Mouse (Mus musculus) heart, adult 8-10 months (tissue): ENCODE measurements around the gene Slc9a2. TPM values are rescaled to one million over a fixed set of nuclear protein-coding genes. Genes with fewer than 3 reads are reported as not detected.
"Not testable (repeated sequence)": the region's sequence is repeated elsewhere in the genome, so short reads cannot be mapped to it uniquely, and the experiment has no call there.

Source experiments
- DNase-seq: peaks from one replicate; pipeline ENCODE4 v3.0.0; 2022; ENCODE audit warnings: low spot score
- total RNA-seq, 4 experiments: library from RNA; stranded (reverse); gene quantifications; 2 replicates each; pipeline ENCODE4 v1.2.4; 2022

The Slc9a2 gene
- 1 to 10 TPM; 2.5 to 2.9 (median 2.6) TPM for total RNA-seq

DNA sequence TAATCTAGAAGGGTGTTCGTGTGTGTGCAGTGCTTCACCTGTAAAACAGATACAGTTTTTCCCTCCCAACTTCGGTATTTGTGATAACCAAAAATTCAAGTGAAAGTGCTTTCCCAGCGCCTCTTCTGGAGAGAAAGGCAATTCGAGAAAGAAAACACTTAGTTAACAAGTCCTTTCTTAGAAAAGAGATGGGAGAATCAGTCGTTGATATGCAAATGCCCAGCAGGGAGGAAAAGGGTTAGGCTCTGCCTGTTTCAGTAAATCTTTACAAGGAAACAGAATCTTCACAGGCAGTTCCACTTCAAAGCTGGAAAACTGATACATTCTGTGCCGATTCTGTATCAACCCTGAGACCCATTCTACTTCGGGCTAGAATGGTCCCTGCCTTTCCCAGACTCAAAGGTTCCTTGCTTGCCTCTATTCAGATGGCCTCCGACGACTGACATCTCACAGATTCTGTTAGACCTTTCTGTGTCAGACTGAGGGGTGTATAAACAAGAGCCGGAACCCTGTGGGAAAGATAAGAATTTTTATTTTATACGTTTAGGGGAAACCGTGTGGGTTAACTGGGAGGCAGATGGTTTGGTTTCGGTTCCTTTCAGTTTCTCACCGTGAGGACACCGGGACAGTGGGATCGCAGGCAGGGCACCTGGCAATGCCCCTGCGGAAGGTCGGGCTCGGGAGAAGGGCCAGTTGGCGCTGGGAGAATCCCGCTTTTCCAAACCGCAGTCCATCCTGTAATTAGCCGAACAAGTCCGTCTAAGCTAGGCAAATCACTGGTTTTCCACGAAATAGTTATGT lies at the start of gene Slc9a2:
TSS of gene Slc9a2 (plus strand) at position 508 of the 801 bp plus-strand sequence.
- DNase-seq: no peak

DNA sequence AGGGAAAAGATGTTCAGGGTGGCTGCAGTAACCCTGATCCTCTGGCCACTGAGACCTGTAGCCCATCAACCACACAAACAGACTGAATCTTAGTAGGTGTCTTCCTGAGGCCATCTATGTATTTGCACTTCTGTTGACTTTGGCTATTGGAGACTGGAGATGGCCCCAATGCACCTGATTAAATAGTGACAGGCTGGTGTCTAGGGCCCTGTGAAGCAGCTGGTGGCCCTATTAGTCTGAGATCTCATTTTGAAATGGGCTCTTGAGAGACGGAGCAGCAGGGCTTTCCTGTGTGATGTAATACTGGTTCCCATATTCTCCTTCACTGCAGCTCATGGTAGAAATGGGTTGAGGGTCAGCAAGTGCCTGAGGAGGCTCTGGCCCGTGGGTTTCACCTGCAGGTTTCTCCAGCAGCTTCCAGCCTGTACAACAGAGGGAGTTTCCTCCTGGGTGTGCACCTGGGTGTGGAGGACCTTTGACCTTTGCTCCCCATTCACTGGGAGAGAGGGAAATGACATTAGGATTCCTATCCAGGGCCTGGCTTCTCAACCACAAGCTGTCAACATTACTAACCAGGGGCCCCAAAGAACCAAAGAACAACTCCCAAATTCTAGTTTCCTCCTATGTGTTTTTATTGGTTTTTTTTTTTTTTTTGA lies 47.8 kb upstream of the Slc9a2 start:
- DNase-seq: no peak

DNA sequence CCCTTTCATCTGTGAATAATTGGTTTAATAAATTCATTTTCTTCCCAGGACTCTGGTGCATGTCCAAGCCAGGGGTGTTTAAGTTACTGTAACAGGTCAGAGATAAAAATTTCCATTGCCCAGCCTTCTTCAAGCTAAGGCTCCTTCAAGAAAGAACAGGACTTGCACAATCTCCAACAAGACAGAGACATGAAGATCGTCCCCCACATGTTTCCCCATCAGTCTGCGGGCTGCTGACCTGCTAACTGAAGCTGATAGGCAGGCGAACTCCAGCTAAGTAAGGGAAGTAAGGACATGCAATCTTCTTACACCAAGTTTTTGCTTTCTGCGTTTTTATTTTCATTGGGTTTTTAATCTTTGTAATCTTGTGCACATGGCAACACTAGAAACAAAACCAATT lies 45.8 kb upstream of the Slc9a2 start:
- no peak for DNase-seq

GRCm38 (mm10) chr1:40648234-40648633 lies 32.1 kb upstream of the Slc9a2 start:
- no peak for DNase-seq

GRCm38 (mm10) chr1:40650803-40651497 lies 29.4 kb upstream of the Slc9a2 start:
- peak; percentile 21 for DNase-seq

- DNase-seq: no peak
Observed at GRCm38 (mm10) chr1:40657035-40657434, 23.3 kb upstream of the Slc9a2 start.

GRCm38 (mm10) chr1:40657978-40658496 lies 22.3 kb upstream of the Slc9a2 start:
- DNase-seq: peak; percentile 54

DNA sequence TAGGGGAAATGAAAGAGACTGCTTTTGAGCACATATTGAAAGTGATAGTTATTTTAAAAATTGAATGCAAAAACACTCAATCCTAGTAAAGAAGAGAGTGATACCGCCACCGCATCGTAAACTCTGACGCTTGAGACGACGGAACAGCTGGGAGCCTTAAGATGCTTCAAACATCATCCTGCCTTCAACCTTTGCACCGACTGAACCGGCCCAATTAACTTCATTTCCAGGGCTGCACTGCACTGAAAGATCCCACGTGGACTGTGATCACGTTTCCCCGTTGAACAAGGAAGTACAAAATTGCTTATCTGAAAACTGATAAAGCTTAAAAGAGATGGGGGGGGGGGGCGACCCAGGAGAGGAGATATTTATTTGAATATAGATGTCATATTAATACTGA lies 21.4 kb upstream of the Slc9a2 start:
- DNase-seq: no peak

DNA sequence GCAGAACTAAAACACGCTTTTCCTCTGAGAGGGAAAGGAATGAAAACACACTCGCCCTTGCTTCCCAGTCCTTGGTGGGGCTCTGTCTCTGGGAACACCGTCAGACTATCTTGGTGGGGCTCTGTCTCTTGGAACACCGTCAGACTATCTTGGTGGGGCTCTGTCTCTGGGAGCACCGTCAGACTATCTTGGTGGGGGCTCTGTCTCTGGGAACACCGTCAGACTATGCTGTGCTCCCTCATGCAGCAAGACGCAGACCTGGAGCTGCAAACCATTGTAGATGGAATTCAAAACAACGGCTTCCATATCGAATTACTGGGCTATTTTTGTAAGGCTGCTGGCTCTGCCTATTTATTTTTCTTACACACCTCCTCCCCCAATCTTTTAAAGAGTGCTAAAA lies 20.9 kb upstream of the Slc9a2 start:
- no peak for DNase-seq

DNA sequence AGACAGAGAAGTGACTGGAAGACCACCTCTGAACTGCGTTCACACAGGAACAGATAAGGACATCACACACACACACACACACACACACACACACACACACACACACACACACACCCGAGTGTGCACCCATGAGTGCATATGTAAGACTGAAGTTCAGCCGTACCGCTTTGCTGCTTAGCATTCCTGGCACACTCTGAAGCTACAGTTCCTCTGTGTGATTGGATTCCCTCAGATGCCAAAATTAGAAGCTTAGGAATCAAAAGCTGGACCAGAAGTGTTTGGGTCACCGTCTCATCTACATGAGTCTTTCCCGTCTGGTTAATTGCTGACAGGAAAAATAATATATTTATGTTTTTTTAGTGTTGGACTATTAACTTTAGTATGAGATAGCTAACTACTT lies 19.5 kb upstream of the Slc9a2 start:
- DNase-seq: no peak

GRCm38 (mm10) chr1:40665401-40666370 lies 14.7 kb upstream of the Slc9a2 start:
- DNase-seq: no peak

GRCm38 (mm10) chr1:40667442-40667841 lies 12.9 kb upstream of the Slc9a2 start:
- DNase-seq: not testable (repeated sequence)

DNA sequence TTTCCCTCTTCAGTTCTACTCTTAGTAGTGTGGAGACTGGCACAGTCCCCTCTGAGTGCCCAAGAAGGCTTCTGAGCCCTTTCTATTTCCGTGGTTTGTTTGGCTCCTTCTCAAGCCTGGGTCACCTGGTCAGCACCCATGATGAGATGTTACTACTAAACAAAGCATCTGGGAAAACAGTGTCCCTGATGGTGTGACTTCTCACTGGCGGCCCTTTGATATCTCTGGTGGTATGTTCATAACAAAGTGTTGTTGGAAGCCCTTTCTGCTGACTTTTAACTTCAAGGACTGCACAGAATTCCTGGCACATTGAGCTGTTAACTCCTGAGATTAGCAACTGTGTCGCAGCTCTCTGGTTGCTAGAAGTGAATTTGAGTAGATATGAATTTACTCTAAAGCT lies 10.3 kb upstream of the Slc9a2 start:
- DNase-seq: peak; percentile 69

GRCm38 (mm10) chr1:40671490-40671889 lies 8.9 kb upstream of the Slc9a2 start:
- no peak for DNase-seq

DNA sequence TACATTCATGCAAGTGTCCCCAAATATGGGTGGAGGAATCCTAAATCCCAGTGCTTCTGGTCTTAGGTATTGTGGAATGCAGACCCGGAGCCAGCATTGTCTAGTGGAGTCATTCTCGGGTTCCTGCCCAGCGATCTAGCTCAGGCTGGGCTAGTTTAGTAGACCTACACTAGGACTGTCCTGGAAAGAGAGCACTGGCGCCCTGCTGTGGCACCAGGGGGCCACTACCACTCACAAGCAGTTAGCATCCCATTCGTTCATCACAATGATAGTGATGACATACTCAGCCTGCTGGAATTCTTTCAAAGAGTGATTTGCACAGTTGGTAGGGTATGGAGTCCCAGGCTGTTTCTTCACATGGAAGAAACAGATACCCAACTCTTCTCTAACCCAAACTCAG lies 3.1 kb upstream of the Slc9a2 start:
- no peak for DNase-seq

- no peak for DNase-seq
Observed at GRCm38 (mm10) chr1:40680868-40681698, 709 bp downstream of the Slc9a2 start.

GRCm38 (mm10) chr1:40681699-40682510 lies 1.5 kb downstream of the Slc9a2 start:
- no peak for DNase-seq

- DNase-seq: no peak
Observed at GRCm38 (mm10) chr1:40694296-40694695, 13.9 kb downstream of the Slc9a2 start.

DNA sequence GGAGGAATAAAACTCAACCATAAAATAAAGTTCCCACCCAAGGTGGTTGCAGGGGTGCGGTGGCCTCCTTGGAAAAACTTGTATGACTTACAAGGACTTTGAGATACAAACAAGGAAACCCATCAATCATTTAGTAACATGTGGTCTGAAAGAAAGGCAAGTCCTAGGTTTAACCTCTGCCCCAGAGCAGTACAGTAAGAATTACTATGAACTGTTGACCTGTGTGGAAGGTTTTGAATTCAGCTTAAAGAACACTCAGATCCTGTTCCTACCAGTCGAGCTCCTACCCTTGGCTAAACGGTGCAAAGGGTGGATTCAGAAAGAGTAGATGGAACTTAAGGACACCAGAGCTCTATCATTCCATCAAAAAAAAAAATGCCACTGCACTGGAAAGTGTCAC lies 16.1 kb downstream of the Slc9a2 start:
- no peak for DNase-seq
